Mouse (Mus musculus) thymus, postnatal 25 days (tissue): ENCODE measurements around the gene Mrvi1.
"Not testable (repeated sequence)": the region's sequence is repeated elsewhere in the genome, so short reads cannot be mapped to it uniquely, and the experiment has no call there.

ENCODE experiments used
- DNase-seq: peaks from one replicate; pipeline ENCODE4 v3.0.0; 2022

The Mrvi1 gene

DNA sequence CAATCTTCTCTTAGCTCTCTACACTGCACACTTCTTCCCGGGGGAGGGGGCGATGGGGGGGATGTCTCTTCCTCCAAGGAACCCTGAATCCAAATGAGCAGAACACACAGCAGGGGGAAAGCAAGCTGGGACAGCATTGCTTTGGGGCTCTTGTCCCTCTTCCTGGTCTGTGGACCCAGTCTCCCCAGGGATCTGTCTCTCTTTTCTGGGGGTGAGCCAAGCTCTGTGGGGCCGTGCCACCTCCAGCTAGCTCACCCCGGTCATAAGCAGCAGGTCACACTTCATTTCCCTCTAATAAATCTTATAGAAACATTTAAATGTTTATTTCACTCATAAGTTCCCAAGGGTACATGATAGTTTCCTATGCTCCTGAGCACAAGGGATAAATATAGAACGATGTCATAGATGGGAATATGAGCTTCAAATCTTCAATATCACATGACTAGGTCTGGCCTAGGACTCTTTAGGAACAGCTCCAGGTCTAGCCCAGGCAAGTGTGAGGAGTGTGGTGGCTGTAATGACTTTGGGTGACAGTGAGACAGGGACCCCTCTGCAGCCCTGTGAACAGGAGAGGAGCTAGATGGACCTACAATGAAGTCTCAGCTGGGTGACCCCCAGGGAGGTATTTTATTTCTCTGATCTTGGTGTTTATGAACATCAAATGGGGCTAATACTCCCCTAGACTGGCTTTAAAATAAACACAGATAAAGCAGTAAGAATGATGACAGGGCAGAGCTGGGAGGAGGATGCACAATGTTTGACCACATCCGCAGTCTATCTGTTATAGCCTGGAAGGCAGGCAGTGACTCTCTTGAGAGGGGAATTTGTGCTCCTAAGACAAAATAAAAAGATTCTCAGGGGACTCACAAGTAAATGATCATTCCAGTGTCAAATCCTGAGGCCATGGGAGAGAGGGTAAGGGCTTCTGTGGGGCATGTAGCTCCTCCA is 46.2 kb downstream of the Mrvi1 start:
- DNase-seq, result no peak

DNA sequence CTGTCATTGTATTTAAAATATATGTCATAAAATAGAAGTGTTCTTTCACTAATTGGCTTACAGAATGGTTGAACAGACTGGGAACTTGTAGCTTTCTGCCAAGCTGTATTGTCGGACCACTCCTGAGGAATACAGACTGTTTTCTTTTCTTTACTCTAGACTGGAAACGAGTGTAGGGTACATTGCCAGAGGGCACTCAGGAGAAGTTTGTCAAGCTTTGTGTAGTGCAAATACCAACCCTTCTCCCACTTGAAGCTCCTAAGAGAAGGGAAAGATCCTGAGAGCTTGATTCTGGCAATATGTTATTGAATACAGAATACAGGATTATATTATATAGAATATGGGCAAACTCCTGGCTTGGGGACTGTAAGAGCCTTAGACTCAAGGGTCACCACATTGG is 48.3 kb downstream of the Mrvi1 start:
- no peak for DNase-seq

DNA sequence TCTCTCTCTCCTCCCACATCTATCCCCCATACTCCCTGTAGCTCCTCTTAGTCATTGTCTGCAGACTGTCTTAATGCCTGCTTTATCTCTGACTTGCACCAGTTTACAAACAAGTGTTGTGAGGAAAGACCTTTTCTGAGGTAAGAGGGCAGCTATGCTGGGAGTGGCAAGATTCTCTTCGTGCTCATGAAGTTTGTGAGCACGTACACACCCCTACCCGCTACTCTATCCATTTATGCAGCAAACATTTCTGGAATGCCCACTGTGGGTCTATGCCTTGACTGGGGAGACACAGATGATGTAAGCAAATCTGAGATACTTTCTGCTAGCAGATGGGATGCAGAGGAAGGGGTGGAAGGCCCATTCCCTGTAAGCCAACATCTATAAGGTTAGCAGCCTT is 48.9 kb downstream of the Mrvi1 start:
- DNase-seq, result no peak

DNA sequence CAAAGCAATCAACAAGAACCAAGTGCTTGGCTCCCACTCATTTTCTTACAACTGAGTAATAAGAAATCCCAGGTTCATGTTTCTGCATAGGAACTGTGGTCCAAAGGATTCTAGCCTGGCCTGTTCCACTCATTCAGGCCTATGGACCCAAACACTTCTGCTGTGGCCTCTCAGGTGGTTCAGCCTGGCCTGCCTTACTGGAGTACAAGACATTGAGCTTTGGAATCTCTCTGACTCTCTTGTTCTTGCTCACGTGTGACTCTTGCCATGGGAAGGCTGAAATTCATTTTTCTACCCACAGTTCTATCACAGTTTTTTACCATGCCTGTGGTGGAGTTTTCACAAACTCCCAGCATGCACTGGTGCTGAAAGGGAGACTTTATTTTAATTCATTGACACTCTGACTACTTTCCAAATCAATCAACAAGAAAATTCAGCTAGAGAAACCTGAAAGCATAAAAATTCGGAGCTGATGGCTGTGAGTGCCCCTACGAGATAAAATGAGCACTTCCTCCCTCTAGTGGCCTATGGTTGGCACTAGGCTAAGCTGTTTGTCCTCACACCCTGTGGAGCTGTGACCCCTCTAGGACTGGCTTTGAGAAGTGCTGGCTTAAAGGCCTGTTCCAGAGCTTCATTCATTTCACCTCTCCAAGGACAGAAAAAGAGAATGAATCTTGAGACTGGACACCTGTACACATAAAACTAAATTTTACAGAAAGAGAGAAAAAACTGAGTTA is 52.0 kb downstream of the Mrvi1 start:
- DNase-seq, result peak; percentile 46

DNA sequence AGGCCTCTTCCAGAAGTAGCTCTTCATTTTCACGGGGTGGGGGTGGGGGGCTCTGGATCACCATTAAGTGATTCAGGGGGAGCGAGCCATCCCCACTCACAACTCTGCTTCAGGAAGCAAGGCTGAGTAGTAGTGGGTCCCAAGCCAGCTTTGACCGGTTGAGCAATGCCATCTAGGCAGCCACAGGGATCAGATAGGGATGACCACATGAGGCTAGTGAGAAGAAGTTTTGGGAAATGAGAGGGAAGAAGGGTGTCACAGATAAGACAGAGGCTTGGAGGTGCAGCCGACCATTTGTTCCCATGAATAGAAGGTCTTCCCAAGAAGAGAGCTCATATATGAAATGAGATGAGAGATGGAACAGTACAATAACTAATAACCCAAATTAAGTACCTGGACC is 55.7 kb downstream of the Mrvi1 start:
- DNase-seq, result no peak

DNA sequence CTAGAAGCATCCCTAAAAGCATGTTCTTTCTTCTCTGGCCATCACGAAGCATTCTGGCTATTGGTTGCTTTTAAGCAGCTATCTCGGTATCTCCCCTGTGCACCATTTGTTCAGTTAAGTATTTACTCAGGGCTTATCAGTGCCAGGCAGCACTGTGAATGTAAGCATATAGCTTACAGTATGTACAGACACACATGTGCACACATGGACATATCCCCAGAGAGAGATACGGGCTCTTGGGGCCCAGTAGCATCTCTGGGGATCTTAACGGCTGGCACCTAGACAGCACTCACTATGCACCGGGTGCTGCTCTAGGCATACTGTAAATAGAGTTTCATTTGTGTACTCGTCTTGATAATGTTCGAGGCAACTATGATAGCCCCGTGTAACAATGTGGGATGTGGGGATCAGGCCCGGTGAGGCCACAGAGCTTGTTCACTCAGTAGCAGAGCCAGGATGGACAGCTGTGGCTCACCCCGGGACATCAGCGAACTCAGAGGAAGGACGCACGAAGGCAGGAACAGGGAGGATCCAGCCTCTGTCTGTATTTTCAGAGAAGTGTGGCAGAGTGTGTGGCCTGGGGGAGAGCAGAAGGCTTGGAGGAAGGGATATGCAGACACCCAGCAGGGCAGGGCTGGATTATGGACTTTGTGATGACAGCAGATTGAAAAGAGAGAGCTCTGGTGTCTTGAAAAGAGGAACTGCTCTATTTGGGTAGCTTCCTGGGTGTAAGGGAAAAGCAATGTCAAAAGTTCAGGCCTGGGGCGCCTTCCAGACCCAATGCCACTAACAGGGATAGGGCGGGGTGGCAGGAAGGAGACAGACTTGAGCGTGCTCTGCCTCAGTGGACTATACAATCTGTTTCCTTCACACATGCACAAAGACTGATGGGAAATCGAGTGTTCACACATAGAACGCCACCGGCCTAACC is 61.7 kb downstream of the Mrvi1 start:
- DNase-seq, result no peak

DNA sequence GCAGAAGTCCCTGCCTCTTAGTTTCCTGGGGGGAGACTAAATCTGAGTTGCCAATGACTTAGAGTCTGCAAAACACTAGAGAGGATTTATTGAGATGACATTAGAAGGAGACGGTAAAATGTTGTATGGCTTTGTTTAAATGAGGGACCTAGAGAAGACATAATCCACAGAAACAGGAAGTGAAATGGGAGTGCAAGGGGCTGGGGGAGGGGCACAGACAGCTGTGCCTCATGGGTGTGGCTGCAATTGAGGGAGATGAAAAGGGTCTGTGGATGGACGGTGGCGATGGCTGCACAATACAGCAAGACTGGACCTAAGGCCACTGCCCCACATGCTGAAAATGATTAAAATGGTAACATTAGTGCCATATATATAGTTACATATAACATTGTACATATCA is 62.5 kb downstream of the Mrvi1 start:
- DNase-seq, result peak; percentile 59

DNA sequence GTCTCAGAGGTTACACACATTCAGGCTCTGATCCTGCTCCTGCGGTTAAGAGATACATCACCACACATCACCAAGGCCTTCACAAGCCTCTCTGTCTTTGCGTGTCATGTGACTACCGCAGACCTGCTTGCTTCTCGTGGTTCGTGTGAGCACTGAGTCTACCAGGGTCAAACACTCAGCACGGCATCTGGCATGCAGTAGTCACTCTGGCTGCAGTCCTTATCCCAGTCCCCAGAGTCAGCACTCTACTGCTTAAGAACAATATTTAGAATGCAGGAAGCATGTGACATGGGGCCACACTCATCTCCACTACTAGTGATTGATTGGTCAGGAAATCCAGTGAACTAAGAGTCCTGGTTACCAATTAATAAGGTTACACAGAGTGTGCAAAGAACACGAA is 66.3 kb downstream of the Mrvi1 start:
- DNase-seq, result no peak

DNA sequence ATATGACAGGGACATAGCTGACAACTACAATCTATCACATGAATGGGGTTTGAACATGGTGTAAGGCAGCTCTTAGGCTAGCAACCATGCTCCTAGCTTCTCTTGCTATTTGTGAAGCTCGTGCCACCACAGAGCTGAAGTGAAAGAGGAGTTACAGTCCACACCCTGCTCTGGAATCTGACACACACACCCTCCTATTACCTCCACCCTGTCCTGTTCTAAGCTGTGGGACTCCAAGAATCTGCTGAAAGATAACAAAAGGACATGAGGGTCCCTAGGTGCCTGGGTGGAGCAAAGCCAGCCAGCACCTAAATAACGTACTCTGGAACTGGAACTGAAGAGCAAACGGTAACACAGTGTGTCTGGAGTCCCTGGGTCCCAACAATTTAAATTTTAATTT is 67.7 kb downstream of the Mrvi1 start:
- DNase-seq, result no peak

DNA sequence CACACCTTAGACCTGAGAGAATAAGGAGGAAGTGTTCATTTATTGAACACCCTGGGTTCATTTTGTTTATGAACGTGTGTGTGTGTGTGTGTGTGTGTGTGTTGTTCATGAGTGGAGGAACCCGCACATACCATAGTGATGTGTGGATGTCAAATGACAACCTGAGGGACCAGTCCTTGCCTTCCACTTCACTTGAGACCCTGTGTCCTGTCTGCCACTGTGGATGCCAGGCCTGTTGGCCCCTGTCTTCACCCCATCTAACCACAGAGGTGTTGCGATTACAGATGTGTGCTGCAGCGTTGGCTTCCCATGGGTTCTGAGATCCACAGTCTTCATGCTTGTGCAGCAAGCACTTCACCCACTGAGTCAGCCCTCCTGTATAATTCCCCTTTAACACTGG is 68.5 kb downstream of the Mrvi1 start:
- DNase-seq, result no peak

DNA sequence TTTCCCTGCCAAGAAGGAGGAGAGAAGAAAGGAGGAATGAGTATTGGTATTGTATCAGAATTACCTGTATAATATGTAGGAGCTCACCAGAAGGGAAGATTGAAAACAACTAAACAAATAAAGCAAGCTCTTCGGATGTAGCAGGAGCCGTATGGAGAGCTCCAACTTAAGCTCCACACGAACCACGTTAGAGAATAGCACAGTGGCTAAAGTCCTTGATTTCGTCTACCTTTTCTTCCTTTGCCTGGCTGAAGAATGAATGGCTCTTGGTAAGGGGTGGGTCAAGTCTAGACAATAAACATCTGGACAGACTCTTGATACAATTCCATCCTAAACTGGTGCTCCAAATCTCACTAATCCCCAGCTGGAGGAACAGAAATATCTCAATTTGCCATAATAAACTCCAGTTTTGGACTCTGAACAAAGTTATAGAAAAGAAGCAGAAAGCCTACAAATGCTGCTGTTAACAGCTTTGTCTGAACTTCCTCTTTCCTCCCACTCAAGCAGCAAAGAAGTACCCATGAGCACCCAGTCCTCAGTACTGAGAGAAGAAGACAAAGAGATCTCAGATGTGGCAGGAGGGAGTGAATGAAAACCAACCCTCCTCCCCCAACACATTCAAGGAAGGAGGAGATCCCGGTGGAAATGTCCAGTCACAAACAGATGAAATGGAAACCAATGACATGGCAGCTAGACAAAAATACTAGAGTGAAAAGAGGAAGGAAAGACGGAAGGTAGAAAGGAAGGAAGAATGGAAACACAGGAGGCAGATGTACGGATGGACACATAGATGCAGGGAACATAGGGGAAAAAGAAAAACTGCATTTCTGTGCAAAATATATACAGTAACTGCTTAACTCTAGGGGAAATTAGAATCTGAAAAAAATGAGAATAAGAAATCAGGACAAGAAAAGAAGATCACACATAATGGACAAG is 73.8 kb downstream of the Mrvi1 start:
- no peak for DNase-seq

DNA sequence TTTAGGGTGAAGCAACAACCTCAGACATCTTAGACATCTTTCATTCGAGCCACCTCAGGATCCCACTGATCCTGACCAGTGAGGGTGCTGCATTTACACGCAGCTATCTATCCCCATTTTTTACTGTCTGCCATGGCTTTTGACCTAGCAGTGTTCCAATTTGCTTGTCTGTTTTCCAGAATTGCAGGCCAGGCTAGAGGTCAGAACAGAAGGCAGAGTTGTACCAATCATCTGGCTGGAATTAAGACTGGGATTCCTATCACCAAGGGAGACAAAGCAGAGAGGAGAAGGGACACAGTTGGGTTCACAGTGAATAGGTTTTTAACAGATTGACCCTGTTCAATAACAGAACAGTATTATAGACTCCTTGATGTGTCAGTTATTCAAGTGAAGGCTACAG is 75.7 kb downstream of the Mrvi1 start:
- no peak for DNase-seq

DNA sequence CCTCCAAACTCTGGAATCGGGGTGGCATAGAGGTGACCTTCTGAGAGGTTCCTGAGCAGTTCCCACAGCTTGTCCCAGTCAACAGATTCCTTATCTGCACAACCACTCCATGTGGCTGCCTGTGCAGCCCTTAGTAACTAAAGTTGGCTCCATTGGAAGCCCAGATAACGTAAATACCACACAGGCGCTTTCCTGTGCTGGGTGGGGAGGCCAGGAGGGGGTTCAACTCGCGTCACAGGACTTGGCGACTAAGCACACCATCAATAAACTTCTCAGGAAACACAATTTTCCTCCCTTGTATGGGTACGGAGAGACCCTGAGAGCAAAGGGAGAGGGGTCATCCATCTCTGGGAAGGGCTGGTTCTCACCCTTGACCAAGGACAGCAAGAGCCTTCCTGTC is 79.0 kb downstream of the Mrvi1 start:
- no peak for DNase-seq

DNA sequence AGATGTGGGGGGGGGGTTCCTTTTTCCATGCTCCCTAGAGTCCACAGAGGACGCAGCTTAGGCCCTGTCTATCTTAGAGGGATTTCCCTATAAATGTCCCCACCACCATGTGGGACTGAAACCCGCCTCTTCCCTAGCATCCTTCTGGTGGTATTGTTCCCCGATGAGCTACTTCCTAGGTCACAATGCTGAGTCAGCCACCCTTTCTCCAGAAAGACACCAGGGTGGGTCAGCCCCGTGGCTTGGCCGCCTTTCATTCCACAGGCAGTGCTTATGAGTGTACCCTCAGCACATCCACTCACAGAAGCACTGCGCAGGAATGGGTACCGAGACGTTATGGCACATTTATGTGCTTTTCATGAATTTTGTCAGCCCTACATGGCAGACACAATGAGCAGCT is 85.1 kb downstream of the Mrvi1 start:
- no peak for DNase-seq

DNA sequence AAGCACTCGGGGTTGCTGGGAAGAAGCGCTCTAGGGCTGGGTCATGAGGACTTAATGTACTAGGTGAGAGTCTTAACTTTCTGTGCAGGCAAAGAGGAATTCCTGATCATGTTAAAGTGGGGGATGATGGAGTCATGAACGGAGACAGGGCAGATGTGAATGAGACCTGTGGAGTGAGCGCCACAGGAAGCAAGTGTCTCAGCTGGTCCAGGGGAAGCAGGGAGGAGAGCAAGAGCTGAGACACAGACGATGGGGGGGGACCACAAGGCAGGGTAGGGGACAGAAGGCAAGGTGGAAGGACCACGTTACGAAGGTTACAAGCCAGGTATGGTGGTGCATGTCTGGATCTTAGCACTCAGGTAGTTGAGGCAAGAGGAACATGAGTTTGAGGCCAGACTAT is 85.8 kb downstream of the Mrvi1 start:
- DNase-seq, result no peak

DNA sequence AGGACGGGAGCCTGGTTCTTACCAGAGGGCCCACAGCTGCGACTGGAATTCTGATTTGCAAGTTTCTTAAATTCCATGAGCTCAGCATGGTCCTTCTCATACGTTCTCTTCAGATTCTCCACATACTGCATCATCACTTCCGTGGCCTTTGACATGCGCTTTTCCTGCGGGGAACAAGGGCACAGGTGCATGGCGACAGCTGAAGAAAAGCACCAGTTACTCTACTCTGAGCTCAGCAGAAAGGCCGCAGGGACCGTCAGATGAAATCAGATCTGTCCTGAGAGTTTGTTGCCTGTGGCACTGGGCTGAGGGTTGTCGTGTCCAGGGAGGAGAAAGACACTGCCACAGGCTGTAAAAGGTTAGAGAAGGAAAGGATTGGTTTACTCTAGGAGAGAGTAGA is 86.5 kb downstream of the Mrvi1 start:
- not testable (repeated sequence) for DNase-seq

DNA sequence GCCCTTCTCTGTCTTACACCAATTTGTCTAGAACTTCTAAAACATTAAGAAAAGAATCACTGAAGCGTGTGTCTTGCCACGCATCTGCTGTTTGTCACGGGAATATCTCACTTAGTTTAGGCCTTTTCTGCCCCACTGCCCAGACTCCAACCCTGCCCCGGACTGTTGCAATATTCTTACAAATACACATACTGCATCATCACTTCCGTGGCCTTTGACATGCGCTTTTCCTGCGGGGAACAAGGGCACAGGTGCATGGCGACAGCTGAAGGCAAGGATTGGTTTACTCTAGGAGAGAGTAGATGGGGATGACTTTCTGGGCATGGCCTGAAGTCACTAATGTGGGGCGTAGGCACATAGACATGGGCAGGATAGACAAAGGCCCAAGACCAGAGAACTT is 87.6 kb downstream of the Mrvi1 start:
- DNase-seq, result no peak

DNA sequence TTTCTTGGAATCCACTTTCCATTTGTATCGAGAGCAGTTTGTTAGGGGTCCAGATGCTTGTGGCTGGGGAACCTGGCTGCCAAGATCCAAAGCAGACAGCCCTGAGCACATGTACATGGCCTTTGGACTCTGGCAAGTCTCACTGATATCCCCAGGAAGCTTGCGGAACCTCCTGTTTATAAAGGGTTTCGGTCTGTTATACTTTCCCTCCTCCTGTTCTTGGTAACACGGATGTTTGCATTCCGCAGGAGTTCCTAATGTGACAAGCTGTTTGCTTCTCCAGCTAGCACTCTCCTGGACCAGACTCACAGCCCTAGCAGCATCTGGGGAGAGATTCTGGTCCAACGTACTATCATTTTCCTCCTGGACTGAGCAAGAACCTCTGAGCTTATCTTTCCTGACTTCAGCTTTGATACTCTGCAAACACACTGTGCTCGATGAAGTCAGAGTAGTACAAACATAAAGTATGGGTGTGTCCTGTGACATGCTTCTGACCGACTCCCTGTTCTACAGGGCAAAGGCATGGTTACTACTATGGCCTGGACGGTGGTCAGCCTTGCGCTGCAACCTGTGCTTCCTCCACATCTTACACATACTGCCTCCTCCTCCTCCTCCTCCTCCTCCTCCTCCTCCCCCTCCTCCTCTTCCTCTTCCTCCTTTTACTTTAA is 88.2 kb downstream of the Mrvi1 start:
- DNase-seq, result no peak

DNA sequence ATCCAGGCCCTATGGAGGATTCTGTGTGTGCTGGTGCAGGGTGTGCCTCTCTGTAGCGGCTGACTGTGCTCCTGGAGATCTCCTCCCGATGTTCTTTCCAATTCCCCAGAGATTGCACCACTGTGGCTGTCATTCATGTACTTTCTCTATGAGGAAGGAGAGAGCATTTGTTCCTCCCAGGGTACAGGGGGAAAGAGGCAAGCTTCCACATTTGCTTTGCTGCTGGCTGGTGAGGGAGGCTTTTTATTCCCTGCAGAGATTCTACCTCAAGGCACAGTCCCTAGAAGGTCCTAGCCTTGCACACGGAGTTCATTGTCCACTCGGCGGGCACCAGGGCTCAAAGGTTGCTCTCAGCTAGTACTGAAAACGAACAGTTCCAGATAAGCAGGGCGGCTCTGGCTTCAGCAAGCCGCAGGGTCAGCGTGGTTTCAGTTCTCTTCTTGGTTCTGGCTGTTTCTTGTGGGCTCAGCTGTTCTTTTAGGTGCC is 90.7 kb downstream of the Mrvi1 start:
- no peak for DNase-seq

DNA sequence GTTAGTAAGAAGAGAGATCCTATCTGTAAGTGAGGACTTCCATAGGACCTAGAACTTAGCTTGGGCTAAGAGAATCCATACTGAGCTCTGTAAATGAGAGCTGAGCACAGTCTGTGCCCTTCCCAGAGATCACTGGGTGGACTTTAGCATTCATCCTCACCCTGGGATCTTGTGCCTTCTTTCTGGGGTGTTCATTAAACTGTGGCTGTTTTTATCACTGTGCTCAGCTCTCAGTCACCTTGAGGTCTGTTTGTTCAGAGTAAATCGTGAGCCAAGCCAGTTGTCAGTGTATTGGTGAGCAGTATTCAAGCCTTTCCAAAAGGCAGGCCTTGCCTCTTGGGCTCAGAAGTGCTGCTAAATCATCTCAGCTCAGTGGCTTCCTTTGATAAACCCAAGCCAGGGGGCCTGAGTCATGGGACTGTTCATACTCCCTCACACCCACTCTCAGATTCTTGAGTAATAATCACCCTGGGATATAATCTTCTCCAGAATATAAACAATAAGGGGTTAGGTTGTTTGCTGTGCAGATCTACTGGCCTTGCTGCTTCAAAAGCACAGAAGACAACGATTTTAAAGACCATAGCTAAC is 100.4 kb downstream of the Mrvi1 start:
- no peak for DNase-seq

DNA sequence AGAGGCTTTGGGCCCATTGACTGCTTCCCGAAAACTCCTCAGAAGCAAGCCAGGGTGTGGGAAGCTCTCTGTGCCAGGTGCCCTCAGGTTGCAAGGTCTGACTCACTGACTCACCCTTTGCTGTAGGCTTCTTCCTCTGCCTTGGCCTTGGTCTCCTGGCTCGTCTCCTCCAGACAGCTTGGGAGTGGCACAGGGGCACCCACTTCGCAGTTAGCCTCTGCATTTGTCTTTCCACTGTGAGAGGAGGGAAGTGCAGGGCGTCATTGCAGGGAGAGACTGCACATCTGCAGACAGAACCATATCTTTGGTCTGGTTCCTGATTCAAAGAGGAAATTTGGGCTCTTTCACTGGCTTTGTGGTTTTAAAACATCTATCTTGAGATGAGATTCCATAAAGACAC is 104.2 kb downstream of the Mrvi1 start:
- DNase-seq, result no peak
